Mouse (Mus musculus) CD8-positive naive resting alpha-beta T cell, adult 2 months (primary cell): ENCODE data around the gene Hcrt.
A peak's percentile ranks its signal among the peaks of the same experiment; 100 is the strongest.

Source experiments
- DNase-seq, 2 experiments: peaks; one replicate each; pipeline ENCODE4 v3.0.0; 2022; ENCODE audit warnings: low read depth in 2 of 2, low spot score in 2 of 2

Gene Hcrt

DNA sequence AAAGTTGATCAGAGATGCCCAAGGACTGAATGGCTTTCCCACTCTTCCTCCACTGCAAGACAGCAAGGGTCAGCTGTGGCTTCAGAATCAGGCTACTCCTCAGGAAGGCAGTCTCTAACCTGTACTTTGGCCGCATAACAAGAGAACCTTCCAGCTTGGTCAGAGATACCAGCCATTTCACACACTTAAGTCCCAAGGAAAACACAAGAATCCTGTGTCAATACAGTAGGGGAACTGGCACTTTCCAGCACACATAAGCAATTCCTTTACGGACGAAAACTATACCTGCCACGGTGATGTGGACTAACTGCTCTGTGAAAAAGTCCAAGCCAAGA is 26.0 kb downstream of the Hcrt start:
- DNase-seq, result no peak

GRCm38 (mm10) chr11:100735954-100736745 is 26.6 kb downstream of the Hcrt start:
- no peak for DNase-seq

DNA sequence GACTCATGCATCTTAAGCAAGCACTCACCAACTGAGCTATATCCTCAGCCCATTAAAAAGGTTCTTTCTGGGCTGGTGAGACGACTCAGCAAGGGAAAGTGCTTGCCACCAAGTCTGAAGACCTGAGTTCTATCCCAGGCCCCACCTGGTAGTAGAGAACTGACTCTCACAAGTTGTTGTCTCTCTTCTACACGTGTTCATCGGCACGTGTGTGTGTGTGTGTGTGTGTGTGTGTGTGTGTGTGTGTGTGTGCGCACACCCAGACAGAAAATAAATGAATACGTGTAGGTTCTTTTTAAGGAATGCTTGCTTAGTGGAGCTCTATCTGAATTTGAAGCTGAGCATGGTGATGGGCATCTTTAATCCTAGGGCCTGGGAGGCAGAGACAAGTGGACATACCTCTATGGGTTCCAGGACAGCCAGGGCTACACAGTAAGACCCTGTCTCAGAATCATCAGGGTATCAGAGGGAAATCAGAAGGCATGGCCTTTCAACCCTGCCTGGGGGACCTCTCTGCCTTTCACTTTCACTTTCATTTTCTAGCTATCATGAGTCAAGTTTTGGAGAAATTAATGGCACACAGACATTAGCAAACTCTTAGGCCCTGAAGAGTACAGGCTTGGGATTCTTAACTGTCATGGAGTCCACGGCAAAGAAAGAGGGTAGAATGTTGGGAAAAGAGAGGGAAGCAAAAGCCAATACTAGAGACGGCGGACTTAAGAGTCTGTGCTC is 27.4 kb downstream of the Hcrt start:
- no peak for DNase-seq

DNA sequence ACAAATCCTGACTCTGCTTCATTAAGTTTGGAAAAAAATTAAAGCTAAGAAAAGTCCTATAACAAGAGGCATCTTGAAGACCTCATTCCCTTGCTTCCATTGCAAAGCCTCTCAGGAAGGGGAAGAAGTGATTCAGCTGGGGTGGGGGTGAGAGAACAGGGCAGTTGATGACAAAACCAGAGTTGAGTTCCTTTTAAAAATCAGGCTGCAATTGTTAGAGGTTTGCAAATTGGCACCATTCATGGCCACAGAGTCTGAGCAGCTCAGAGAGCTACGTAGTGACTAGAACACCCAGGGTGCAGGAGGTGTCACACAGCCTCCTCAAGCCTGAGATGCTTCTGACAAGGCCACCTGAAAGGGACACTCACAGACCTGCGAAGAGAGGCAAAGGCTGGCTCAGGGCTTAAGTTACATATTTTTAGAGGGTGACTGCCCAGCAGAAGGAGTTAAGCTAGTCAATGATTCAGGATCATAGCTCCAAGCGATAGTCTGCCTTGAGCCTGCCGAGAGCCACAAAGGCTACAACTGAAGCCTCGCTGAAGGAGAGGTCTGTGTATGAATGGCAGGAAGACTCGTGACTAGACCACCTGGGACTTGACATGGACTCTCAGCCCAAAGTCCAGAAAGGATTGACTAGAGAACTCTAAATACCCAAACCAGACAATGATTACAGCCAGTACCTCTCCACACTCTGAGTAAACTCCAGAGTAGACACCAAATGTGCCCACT is 32.1 kb downstream of the Hcrt start:
- no peak for DNase-seq

DNA sequence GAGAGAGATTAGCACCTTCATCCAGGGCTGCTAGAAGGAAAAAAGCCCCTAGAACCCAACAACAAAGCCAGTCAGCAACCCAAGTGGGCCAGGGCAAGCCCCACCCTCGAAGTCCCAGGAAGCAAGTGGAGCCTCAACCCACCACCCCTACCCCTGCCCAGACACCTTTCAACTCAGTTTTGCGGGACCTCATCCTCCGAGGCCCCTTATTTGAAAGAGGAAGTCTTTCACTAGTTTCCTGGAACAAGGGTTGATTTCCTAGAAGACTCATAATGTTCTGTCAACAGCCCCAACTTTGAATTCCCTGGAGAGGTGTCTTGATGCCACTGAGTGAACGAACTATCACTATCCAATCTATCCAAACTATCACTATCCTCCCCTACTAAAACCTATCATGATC is 32.8 kb downstream of the Hcrt start:
- DNase-seq, result no peak

DNA sequence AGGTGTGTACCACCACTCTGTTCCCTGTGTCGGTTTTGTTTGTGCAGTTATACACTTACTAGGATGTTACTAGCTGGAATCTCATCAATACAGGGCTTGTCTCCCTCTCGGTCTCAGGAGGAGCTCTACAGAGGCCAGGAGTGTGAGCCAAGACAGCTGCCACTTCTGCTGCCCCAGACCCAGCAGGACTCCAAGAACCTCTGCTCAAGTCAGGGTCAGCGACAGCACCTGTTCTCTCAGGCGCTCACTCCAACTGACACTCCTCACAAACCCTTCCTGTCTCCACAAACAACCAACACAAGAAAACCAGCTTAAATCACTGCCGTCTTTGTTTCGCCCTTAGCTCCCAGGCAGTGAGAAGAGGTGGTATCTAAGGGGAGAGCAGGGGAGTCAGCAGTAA is 34.1 kb downstream of the Hcrt start:
- no peak for DNase-seq

- DNase-seq, result no peak
Measured at GRCm38 (mm10) chr11:100727201-100727600, 35.5 kb downstream of the Hcrt start.

- no peak for DNase-seq
Measured at GRCm38 (mm10) chr11:100724919-100725512, 37.7 kb downstream of the Hcrt start.

DNA sequence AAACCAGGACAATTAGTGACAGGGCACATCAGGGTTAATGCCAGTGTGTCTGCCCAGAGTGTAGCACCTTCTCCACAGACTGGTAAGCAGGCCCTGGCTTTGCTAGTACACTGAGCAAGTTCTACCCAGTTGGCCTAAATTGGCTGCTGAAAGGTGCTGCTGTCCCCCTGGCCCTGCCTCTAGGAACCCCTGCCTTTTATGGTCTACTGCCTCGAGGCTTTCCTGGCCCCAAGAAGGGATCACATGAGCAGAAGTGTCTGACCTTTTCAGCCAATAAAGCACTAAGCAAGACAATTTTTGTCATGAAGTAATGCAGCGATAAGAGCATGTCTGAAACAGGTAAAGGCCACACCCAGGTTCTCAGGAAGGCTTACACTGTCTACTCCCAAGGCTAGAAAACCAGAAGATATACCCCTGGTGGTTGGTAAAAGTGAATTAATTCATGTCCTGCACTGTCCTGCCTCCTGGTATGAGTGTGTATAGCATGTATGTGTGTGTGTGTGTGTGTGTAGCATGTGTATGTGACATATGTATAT is 40.2 kb downstream of the Hcrt start:
- no peak for DNase-seq

GRCm38 (mm10) chr11:100721776-100722492 is 40.8 kb downstream of the Hcrt start:
- no peak for DNase-seq

DNA sequence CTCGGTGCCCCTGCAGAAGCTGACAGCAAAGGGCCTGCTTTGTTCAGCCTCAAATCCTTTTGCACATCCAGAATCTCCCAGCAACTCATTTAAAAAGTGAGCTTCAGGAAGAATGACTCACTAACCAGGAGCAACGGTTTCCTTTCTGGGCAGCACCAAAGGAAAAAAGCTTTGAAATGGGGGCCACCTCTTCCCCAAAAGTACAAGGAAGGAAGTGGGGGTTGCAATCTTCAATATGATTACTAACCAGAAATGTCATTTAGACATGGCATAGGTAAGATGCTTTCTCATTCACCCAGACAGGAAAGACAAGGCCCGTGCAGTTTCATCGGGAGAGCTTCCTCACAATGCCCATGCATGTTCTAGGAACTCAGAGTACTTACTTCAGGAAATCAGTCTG is 41.5 kb downstream of the Hcrt start:
- DNase-seq, result no peak

GRCm38 (mm10) chr11:100720345-100720744 is 42.4 kb downstream of the Hcrt start:
- DNase-seq, result no peak

GRCm38 (mm10) chr11:100719893-100720292 is 42.8 kb downstream of the Hcrt start:
- DNase-seq, result no peak

- DNase-seq, result no peak
Measured at GRCm38 (mm10) chr11:100719312-100719711, 43.4 kb downstream of the Hcrt start.

GRCm38 (mm10) chr11:100718866-100719265 is 43.9 kb downstream of the Hcrt start:
- no peak for DNase-seq

GRCm38 (mm10) chr11:100718462-100718861 is 44.3 kb downstream of the Hcrt start:
- DNase-seq, result no peak

DNA sequence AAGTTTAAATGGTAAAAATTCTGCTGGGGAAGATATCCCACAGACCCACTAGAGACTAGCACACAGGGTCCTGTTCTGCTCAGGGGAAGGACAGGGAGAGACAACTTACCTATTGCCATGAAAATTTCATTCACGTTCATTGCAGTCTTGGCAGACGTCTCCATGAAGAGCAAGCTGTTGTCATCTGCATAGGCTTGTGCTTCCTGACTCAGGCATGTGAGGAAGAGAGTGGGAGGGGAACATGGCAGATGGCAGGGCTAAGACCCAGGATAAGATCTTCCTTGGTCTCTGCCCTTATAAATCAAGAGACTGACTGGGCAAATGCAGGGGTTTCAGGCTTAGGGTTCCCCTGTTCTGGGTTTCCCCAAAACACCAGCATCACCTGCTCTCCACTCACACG is 46.1 kb downstream of the Hcrt start:
- DNase-seq, result no peak

DNA sequence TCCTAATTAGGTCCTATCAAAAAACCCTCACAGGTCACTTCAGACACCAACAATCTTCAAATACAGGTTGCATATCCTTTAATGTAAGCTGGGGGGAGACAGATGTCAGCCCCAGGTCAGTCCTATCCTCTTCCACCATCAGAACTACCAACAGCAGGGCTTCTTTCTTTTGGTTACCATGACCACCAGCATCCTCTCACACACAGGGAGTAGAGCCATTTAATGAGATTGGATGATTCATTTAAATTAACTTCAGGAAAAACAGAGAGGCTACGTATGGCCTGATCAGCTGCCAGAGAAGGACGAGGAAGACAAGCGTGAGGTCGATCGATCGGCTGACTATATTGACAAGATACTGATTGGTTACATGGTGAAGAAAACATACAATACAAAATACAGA is 47.8 kb downstream of the Hcrt start:
- no peak for DNase-seq

- DNase-seq, result peak in 1 of 2 experiments; percentile 58
Measured at GRCm38 (mm10) chr11:100714534-100714915, 48.2 kb downstream of the Hcrt start.

DNA sequence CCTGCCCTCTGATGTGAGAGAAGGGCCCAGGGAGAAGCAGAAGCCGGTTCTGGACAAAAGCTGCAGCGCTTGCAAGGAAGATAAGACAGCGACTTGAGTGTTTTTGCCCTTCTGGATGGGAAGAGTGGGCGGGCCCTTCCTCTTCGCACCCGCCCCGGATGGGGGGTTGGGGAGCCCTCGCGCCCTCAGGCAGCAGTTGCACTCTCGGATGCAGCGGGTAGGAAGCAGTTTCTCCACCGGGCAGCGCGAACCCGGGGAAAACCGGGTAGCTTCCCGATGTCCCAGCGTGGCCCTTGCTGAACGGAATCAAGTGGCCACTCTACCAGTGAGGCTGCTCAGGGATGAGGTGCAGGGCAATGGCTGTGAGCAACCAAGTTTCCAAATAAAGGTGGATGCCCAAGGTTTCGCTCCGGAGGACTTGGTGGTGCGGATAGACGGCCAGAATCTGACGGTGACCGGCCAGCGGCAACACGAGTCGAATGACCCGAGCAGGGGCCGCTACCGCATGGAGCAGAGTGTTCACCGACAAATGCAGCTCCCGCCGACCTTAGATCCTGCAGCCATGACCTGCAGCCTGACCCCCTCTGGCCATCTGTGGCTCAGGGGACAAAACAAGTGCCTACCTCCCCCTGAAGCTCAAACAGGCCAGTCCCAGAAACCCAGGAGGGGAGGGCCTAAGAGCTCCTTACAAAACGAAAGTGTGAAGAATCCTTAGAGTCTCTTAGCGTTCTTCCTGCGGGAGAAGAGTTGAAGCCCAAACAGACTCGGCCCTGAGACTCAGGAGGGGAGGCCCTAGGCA is 48.8 kb downstream of the Hcrt start, which contains the start of gene Hspb9:
TSS of gene Hspb9 (plus strand) at position 116 of the 799 bp plus-strand sequence.
- DNase-seq, result peak; percentile 51 to 77
